In genomic region chr13:51946171-51946570, GRCm38 (mm10) we compare ENCODE assay signal across 8 mouse cellular contexts.
A peak's percentile ranks its signal among the peaks of the same experiment; 100 is the strongest.
DNase-seq lines count a peak whose midpoint lies in the region; ATAC-seq and TF ChIP-seq lines count a peak whose summit lies in the region.

No protein-coding gene starts in this region.

- no peak for TF ChIP-seq CTCF in brain, embryonic 14.5 days (IDR thresholded peaks at IDR 0.05; ENCODE audit: borderline replicate concordance, extremely low read depth, insufficient read depth, insufficient read length)

- no peak overlapping the region for H3K4me3 ChIP-seq in liver, embryonic 12.5 days

- H3K27ac ChIP-seq in liver, embryonic 12.5 days: no peak overlapping the region

- H3K4me1 ChIP-seq in liver, embryonic 12.5 days: peaks cover 8% of the 10 kb centered on the region

- H3K4me2 ChIP-seq in liver, embryonic 12.5 days: no peak overlapping the region

- DNase-seq in liver: peak; percentile 22
- peak; percentile 40 for DNase-seq in brain, embryonic 14.5 days (ENCODE audit: low read depth)
- no peak for DNase-seq in cerebellum, postnatal 25 days
- no peak for DNase-seq in spleen, adult 12 weeks (ENCODE audit: low spot score)

- no peak for TF ChIP-seq POLR2A in brain, embryonic 14.5 days (IDR thresholded peaks at IDR 0.05; ENCODE audit: borderline replicate concordance, extremely low read depth, insufficient read depth, insufficient read length, poor library complexity, severe bottlenecking)

- H3K36me3 ChIP-seq in liver, embryonic 12.5 days: no peaks in the 10 kb centered on the region

- 34% methylated on average over 3 of the region's 3 CpGs for WGBS in liver, embryonic 12.5 days (ENCODE audit: insufficient replicate concordance)

- H3K27me3 ChIP-seq in liver, embryonic 12.5 days (replicated peaks): peaks cover 11% of the 10 kb centered on the region; the same call in 1 of the 2 replicates

- ATAC-seq in liver, embryonic 12.5 days: no peak
- peak; percentile 46 to 65; a peak in 3 of 4 replicates for ATAC-seq in hematopoietic stem cell, adult 5-6 weeks (replicated peaks in 1 of 2; ENCODE audit: insufficient read depth in 1 of 2, low FRiP score in 2 of 2, low TSS enrichment in 1 of 2, low read depth in 1 of 2, poor library complexity in 2 of 2, severe bottlenecking in 2 of 2)
- ATAC-seq in megakaryocyte, adult 5-6 weeks (ENCODE audit: poor library complexity, severe bottlenecking): peak; percentile 98
- ATAC-seq in inflammation-experienced regulatory T-cells, adult 6 months: no peak

- H3K9ac ChIP-seq in liver, embryonic 12.5 days: no peak overlapping the region

- no peaks in the 10 kb centered on the region for H3K9me3 ChIP-seq in liver, embryonic 12.5 days (replicated peaks)

Comparison
In these comparisons a context has a peak if more than half of its experiments do, and no peak if none do; other contexts are left out.
1. DNase-seq: peak in liver (single experiment) and brain, embryonic 14.5 days (single experiment); none in cerebellum, postnatal 25 days (0 of 2) and spleen, adult 12 weeks (single experiment).
2. ATAC-seq: peak in hematopoietic stem cell, adult 5-6 weeks (2 of 2) and megakaryocyte, adult 5-6 weeks (single experiment); none in liver, embryonic 12.5 days (single experiment) and inflammation-experienced regulatory T-cells, adult 6 months (single experiment).